Mouse (Mus musculus) heart, embryonic 16.5 days (tissue): ENCODE data around the gene Cep128. TPM values are rescaled to one million over a fixed set of nuclear protein-coding genes. Genes with fewer than 3 reads are reported as not detected.

ENCODE experiments used
- ATAC-seq: fragments of 200-750 bp; cut with Nextera tagmentation; replicated peaks from 2 replicates; pipeline ENCODE4 v1.8.0; 2017; ENCODE audit warnings: moderate number of reproducible peaks; ENCODE audit not compliant: insufficient read depth, low FRiP score; ENCODE audit errors: extremely low read depth
- H3K27ac ChIP-seq: fragments of 300-500 bp; sonication (generic); 2 replicates; pipeline ENCODE4 v1.5.1; 2014; ENCODE audit warnings: mild to moderate bottlenecking, low read length, control low read depth, moderate library complexity
- H3K27me3 ChIP-seq: fragments of 300-500 bp; sonication (generic); 2 replicates; pipeline ENCODE4 v1.6.1; 2014; ENCODE audit warnings: low read length, mixed read lengths; ENCODE audit not compliant: control insufficient read depth, insufficient read depth
- H3K36me3 ChIP-seq: fragments of 300-500 bp; sonication (generic); 2 replicates; pipeline ENCODE4 v1.6.1; 2014; ENCODE audit not compliant: control insufficient read depth, insufficient read depth
- H3K4me1 ChIP-seq: fragments of 300-500 bp; sonication (generic); 2 replicates; pipeline ENCODE4 v1.6.1; 2014; ENCODE audit warnings: low read length, mixed read lengths; ENCODE audit not compliant: control insufficient read depth, insufficient read depth
- H3K4me2 ChIP-seq: fragments of 300-500 bp; sonication (generic); 2 replicates; pipeline ENCODE4 v1.6.1; 2014; ENCODE audit warnings: low read depth, mild to moderate bottlenecking, control low read depth, low read length
- H3K4me3 ChIP-seq: fragments of 300-500 bp; sonication (generic); 2 replicates; pipeline ENCODE4 v1.5.1; 2014; ENCODE audit warnings: mild to moderate bottlenecking, control low read depth, low read length
- H3K9ac ChIP-seq: fragments of 300-500 bp; sonication (generic); 2 replicates; pipeline ENCODE4 v1.6.1; 2014; ENCODE audit warnings: low read length, control low read depth
- H3K9me3 ChIP-seq: fragments of 300-500 bp; sonication (generic); replicated peaks from 2 replicates; pipeline ENCODE4 v1.6.1; 2016; ENCODE audit warnings: low read length; ENCODE audit not compliant: control insufficient read depth
- WGBS: fragments of 180-500 bp; shearing (Covaris S2); extraction: QIAGEN DNeasy Blood & Tissue Kit; methylation state at CpG from one replicate; pipeline ENCODE4 v1.1.7; 2014; 5-methylcytosine and 5-hydroxymethylcytosine counted together
- polyA plus RNA-seq: library from polyadenylated mRNA; unstranded; fragments of >200 nt; fragmentation: Nextera tagmentation; extraction: Ambion mirVana; gene quantifications from 2 replicates; pipeline ENCODE4 v1.2.1, GENCODE M21; 2015

The Cep128 gene
- polyA plus RNA-seq, 1 experiment from 2014 or later, result 14.7 TPM

DNA sequence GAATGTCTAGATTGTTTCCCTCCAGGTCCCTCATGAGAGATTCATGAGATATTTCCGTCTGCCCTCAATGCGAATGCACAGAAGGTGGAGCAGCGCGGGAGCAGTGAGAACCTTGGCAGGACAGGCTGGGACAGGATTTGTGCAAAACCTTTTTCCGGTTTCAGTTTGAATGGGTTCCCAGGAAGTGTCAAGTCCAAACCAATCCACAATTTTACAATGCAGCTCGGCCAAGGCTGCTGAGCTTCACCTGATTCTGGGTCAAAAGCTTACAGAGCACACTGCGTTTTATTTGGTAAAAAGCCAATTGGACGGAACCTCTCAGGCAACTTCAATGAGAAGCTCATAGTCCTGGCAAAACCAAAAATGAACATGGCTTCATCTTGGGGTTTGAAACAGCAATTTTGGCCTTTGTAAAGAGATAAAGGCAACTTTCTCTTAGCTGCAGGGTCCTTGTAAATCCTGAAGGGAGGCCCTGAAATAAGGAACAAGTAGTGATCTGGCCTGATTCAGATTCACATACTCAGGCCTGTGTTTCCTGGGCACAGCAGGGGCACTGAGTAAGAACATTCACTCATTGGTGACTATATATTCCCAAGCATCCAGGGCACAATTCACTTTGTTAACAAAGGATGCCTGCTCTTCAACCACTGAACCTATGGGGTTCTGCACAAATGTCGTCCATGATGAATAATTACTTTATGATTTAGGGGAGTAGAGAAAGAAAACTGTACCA is 333.4 kb downstream of the Cep128 start:
- WGBS, result 84% methylated on average over 9 of the region's 9 CpGs
- H3K27me3 ChIP-seq, result no peaks in the 10 kb centered on the region
- H3K36me3 ChIP-seq, result no peaks in the 10 kb centered on the region
- no peaks in the 10 kb centered on the region for H3K9me3 ChIP-seq
- H3K9ac ChIP-seq, result no peak overlapping the region
- no peak for ATAC-seq
- no peak overlapping the region for H3K4me2 ChIP-seq
- H3K4me3 ChIP-seq, result no peak overlapping the region
- H3K27ac ChIP-seq, result no peak overlapping the region
- no peaks in the 10 kb centered on the region for H3K4me1 ChIP-seq

DNA sequence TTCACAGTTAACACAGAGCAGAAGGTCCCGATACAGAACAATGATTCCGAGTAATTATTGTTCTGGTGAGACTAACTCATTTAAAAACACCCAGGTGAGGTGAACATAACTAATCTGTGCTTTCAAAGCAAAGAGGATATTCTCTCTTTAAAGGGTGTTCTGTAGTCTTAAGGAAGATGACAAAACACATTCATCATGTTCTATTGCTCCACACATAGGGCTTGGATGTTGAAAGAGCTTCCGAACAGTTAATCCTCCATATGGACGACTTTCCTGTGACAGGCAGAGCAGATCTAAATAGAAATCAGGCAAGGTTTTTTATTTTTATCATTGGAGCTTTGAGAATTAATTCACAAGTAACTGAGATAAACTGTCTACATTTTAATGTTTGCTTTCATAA is 342.8 kb downstream of the Cep128 start:
- Histone ChIP-seq H3K4me3 (no peak overlapping the region), H3K9ac (no peak overlapping the region), H3K27me3 (no peaks in the 10 kb centered on the region), H3K36me3 (no peaks in the 10 kb centered on the region), H3K4me1 (peaks cover 4% of the 10 kb centered on the region; the same call in 1 of the 2 replicates), H3K4me2 (no peak overlapping the region), H3K9me3 (no peaks in the 10 kb centered on the region), H3K27ac (no peak overlapping the region)
- no peak for ATAC-seq
- 73% methylated on average over 4 of the region's 4 CpGs for WGBS

DNA sequence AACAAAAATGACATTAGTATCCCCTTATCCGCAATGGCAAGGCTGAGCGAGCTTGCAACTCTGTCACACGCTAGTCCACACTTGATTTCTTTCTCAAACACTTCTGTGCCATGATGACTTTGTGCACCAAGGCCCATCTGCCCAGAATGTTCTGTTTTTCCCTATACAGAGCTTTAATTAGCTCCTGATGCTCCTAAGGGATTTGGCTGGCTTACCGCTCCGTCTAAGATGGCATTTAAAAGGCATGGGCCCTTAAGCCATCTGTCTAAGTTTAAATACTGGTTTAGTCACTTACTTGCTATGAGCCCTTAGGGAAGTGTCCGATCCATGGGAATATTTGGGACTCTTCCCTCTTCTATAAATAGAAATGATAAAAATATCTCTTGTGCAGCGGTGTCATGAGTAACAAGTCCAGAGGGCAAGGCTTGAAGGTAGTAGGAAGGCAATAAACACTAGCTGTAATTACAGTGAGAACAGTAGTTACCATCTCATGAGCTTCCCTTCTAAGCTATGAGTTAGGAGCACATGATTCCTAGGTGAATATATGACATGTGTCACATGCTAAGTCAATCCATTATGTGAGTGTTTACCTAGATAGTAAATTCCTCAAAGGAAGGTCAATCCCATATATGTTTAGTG is 343.8 kb downstream of the Cep128 start:
- Histone ChIP-seq H3K4me2 (peak overlapping the region; percentile 21; the same call in 1 of the 2 replicates), H3K27me3 (no peaks in the 10 kb centered on the region), H3K9ac (no peak overlapping the region), H3K36me3 (no peaks in the 10 kb centered on the region), H3K9me3 (no peaks in the 10 kb centered on the region), H3K4me3 (no peak overlapping the region), H3K4me1 (peaks cover 4% of the 10 kb centered on the region; the same call in 1 of the 2 replicates), H3K27ac (peak overlapping the region; percentile 25; the same call in 1 of the 2 replicates)
- ATAC-seq, result 0 out of 2 replicates have a peak, but pooled peaks have one; percentile 28
- 62% methylated on average over 7 of the region's 7 CpGs for WGBS

DNA sequence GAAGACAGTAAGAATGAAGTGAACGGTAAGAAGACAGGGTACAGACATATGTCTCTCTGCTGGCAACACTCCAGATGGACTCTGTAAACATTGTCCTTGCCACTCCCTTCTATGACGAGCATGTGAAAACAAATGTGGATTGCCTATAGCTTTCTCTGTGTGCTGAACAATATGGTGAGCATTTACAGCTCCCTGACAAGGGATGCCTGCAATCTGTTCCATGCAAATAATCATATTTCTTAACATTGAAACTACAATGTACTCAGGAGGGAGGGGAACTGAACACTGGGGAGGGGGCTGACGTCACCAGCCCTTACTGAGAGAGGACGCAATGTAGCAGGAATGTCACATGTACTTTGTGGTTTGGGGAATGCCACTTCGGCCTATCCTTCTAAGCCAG is 355.1 kb downstream of the Cep128 start:
- Histone ChIP-seq H3K27me3 (no peaks in the 10 kb centered on the region), H3K4me2 (no peak overlapping the region), H3K4me3 (no peak overlapping the region), H3K27ac (no peak overlapping the region), H3K9me3 (no peaks in the 10 kb centered on the region), H3K9ac (no peak overlapping the region), H3K36me3 (no peaks in the 10 kb centered on the region), H3K4me1 (no peaks in the 10 kb centered on the region)
- no peak for ATAC-seq
- 72% methylated on average over 5 of the region's 5 CpGs for WGBS

DNA sequence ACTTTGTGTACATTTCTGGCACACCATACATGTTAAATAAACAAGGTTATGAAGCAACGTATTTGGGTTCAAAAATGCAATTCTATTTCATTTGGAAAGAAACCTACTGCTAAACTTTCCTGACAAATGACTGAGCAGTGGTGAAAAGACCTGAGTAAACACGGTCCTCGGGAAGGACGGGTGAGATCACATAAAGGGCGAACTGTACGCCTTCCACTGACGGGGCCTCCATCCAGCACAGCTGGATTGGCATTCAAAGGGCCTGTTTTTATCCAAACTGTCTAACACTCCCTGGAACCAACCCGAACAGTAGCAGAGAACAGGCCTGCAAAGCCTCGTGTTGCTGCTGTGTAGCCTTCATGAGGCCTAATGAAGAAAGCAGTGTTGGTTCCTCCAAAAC is 356.5 kb downstream of the Cep128 start:
- Histone ChIP-seq H3K9ac (no peak overlapping the region), H3K27ac (no peak overlapping the region), H3K36me3 (no peaks in the 10 kb centered on the region), H3K4me2 (no peak overlapping the region), H3K27me3 (no peaks in the 10 kb centered on the region), H3K4me1 (no peaks in the 10 kb centered on the region), H3K9me3 (no peaks in the 10 kb centered on the region), H3K4me3 (no peak overlapping the region)
- ATAC-seq, result no peak
- 70% methylated on average over 9 of the region's 9 CpGs for WGBS

DNA sequence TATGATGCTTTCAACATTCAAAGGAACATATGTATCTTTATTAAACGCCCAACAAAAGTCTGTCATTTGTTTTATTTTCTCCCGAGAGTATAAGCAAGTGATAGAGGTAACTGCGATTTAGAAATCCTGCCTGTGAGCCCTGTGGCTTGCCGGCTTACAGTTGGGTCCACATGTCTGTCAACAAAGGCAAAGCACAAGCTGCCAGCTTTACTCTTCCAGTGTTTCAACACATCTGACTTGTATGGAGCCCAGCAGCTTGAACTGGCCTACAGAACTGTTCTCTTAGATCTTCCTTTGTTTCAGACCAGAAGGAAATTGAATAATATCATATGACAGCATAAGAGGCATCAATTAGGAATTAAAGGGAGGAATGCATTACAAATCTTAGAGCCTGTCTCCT is 357.1 kb downstream of the Cep128 start:
- Histone ChIP-seq H3K4me2 (no peak overlapping the region), H3K4me1 (no peaks in the 10 kb centered on the region), H3K27me3 (no peaks in the 10 kb centered on the region), H3K9ac (no peak overlapping the region), H3K4me3 (no peak overlapping the region), H3K9me3 (no peaks in the 10 kb centered on the region), H3K27ac (no peak overlapping the region), H3K36me3 (no peaks in the 10 kb centered on the region)
- WGBS, result 70% methylated on average over 4 of the region's 4 CpGs
- no peak for ATAC-seq

DNA sequence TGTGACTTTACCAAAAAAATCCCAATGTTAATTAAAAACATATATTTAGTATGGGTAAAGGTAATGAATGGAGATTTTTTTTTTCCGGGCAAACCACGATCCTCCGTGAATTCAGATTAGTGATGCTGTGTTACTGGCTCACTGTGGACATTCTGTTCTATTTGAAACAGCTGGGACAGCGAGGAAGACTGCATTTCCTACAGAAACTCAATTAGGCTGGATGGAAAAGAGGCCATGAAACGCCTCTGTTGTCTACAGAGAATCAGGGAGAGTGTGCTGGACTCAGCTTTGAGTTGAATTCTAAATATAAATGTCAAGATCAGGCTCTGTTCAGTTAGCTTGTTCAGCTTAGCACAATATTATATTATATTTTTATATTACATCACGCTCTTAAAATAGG is 369.1 kb downstream of the Cep128 start:
- no peak overlapping the region for H3K9ac ChIP-seq
- H3K27me3 ChIP-seq, result no peaks in the 10 kb centered on the region
- no peaks in the 10 kb centered on the region for H3K36me3 ChIP-seq
- no peaks in the 10 kb centered on the region for H3K4me1 ChIP-seq
- H3K4me3 ChIP-seq, result no peak overlapping the region
- WGBS, result 87% methylated on average over 6 of the region's 6 CpGs
- H3K27ac ChIP-seq, result no peak overlapping the region
- H3K9me3 ChIP-seq, result no peaks in the 10 kb centered on the region
- H3K4me2 ChIP-seq, result no peak overlapping the region
- no peak for ATAC-seq

DNA sequence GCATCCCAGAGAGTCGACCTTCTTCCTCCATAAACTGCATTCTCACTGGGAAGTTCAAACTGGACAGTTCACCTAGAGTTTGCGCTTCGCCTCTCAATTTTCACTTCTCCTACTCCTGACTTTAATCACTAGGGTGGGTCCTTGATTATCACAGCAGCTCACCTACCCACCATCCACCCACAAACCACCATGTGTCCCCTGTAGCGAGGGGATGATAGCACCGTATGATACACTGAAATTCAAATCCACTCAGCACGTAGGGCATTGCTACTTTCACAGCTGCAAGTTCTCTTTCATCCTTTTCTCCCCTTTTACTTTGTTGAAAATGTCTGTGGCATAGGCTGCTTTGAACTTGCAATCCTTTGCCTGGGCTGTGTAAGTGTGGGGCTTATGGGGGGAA is 371.2 kb downstream of the Cep128 start:
- H3K4me2 ChIP-seq, result no peak overlapping the region
- no peak overlapping the region for H3K9ac ChIP-seq
- ATAC-seq, result no peak
- no peaks in the 10 kb centered on the region for H3K9me3 ChIP-seq
- no peaks in the 10 kb centered on the region for H3K36me3 ChIP-seq
- WGBS, result 81% methylated on average over 6 of the region's 6 CpGs
- H3K27ac ChIP-seq, result no peak overlapping the region
- no peak overlapping the region for H3K4me3 ChIP-seq
- no peaks in the 10 kb centered on the region for H3K4me1 ChIP-seq
- no peaks in the 10 kb centered on the region for H3K27me3 ChIP-seq

DNA sequence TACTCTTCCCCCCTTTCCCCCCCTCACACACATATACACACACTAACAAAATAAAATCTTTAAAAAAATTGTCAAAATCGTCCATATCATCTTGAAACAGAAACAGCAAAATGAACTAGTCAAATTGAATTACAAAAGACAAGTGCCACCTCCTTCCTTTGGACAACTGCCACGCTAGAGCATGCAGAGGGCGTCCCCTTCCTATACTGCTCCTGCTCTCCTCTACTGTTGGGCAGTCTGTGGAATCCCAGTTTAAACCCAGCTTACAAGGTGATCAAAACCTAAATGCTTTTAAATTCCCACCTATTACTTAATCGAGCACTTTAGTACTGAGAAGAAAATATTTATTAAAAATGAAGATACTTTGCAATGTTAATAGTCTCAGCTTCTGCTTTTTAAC is 372.0 kb downstream of the Cep128 start:
- Histone ChIP-seq H3K27me3 (no peaks in the 10 kb centered on the region), H3K4me3 (no peak overlapping the region), H3K4me2 (no peak overlapping the region), H3K36me3 (no peaks in the 10 kb centered on the region), H3K9me3 (no peaks in the 10 kb centered on the region), H3K4me1 (no peaks in the 10 kb centered on the region), H3K9ac (no peak overlapping the region), H3K27ac (no peak overlapping the region)
- no peak for ATAC-seq
- 59% methylated on average over 4 of the region's 4 CpGs for WGBS
